8 mouse cellular contexts compared by ENCODE assay signal in genomic region chr13:53096615-53097014, GRCm38 (mm10).
DNase-seq lines count a peak whose midpoint lies in the region; ATAC-seq and TF ChIP-seq lines count a peak whose summit lies in the region.

No protein-coding gene starts in this region.

- H3K36me3 ChIP-seq in thymus, adult 2 months (ENCODE audit: control insufficient read depth, insufficient read depth, low read length): no peaks in the 10 kb centered on the region
- H3K36me3 ChIP-seq in lung, embryonic 14.5 days (ENCODE audit: insufficient read depth): no peaks in the 10 kb centered on the region

- 18% methylated on average over 8 of the region's 8 CpGs for WGBS in thymus, adult 2 months
- 12% methylated on average over 8 of the region's 8 CpGs for WGBS in lung, embryonic 14.5 days

- no peak overlapping the region for H3K9ac ChIP-seq in lung, embryonic 14.5 days

- H3K27ac ChIP-seq in thymus, adult 2 months (ENCODE audit: control insufficient read depth, insufficient read depth, low read length): no peak overlapping the region
- H3K27ac ChIP-seq in bone marrow macrophage, adult 2 months (ENCODE audit: insufficient read depth, low read depth, low read length): no peak overlapping the region
- H3K27ac ChIP-seq in lung, embryonic 14.5 days (ENCODE audit: low read depth): no peak overlapping the region

- peak; percentile 75; the same call in 1 of the 2 replicates for TF ChIP-seq CTCF in thymus, adult 2 months (IDR thresholded peaks at IDR 0.05; ENCODE audit: borderline replicate concordance, control insufficient read depth, extremely low read depth, insufficient read depth, low read length, poor library complexity)
- TF ChIP-seq CTCF in bone marrow macrophage, adult 2 months (IDR thresholded peaks at IDR 0.05; ENCODE audit: low read depth, low read length): peak; percentile 88
- peak; percentile 95 for TF ChIP-seq CTCF in lung, embryonic 14.5 days (IDR thresholded peaks at IDR 0.05; ENCODE audit: low read depth)

- TF ChIP-seq POLR2A in thymus, adult 2 months (IDR thresholded peaks at IDR 0.05; ENCODE audit: control insufficient read depth, extremely low read depth, insufficient read depth, low read length, poor library complexity): no peak
- no peak for TF ChIP-seq POLR2A in bone marrow macrophage, adult 2 months (IDR thresholded peaks at IDR 0.05; ENCODE audit: borderline replicate concordance, low read depth, low read length)

- H3K9me3 ChIP-seq in lung, embryonic 14.5 days (ENCODE audit: low read depth, low read length): no peaks in the 10 kb centered on the region

- DNase-seq in thymus, adult 2 months: peak; percentile 47
- no peak for DNase-seq in thymus, adult 18-20 months
- DNase-seq in forelimb bud, embryonic 11.5 days (ENCODE audit: low read depth, low spot score): peak; percentile 53
- DNase-seq in kidney, postnatal 14 days: peak; percentile 83
- DNase-seq in lung, embryonic 14.5 days: peak; percentile 86
- peak; percentile 72 for DNase-seq in retina, postnatal 1 day

- H3K4me1 ChIP-seq in thymus, adult 2 months (replicated peaks; ENCODE audit: control insufficient read depth, insufficient read depth, low read length): no peaks in the 10 kb centered on the region
- no peaks in the 10 kb centered on the region for H3K4me1 ChIP-seq in bone marrow macrophage, adult 2 months (ENCODE audit: control insufficient read depth, insufficient read depth, low read length)
- no peaks in the 10 kb centered on the region for H3K4me1 ChIP-seq in lung, embryonic 14.5 days (ENCODE audit: insufficient read depth)

- no peak overlapping the region for H3K4me3 ChIP-seq in thymus, adult 2 months (ENCODE audit: control insufficient read depth, insufficient read depth, low read length)
- H3K4me3 ChIP-seq in bone marrow macrophage, adult 2 months (ENCODE audit: insufficient read depth, low read length): no peak overlapping the region
- H3K4me3 ChIP-seq in lung, embryonic 14.5 days (ENCODE audit: low read depth, low read length): no peak overlapping the region

- no peaks in the 10 kb centered on the region for H3K27me3 ChIP-seq in thymus, adult 2 months (ENCODE audit: control insufficient read depth, insufficient read depth, low read length)
- H3K27me3 ChIP-seq in lung, embryonic 14.5 days (ENCODE audit: insufficient read depth, low read length): no peaks in the 10 kb centered on the region

- H3K4me2 ChIP-seq in lung, embryonic 14.5 days: no peak overlapping the region

- ATAC-seq in lung, embryonic 14.5 days (ENCODE audit: insufficient read depth): no peak
- ATAC-seq in erythroblast, adult 5-6 weeks (replicated peaks; ENCODE audit: low FRiP score, poor library complexity, severe bottlenecking): no peak

Comparison
In these comparisons a context has a peak if more than half of its experiments do, and no peak if none do; other contexts are left out.
1. DNase-seq: peak in thymus, adult 2 months (single experiment), forelimb bud, embryonic 11.5 days (single experiment), kidney, postnatal 14 days (single experiment), lung, embryonic 14.5 days (single experiment) and retina, postnatal 1 day (single experiment); none in thymus, adult 18-20 months (0 of 2).
2. Peak in every context shown above with its lines, with median percentiles within 50 percentile points of each other: CTCF ChIP-seq.